Mouse (Mus musculus): ENCODE data around the gene Dok3.

Gene Dok3

GRCm38 (mm10) chr13:55507877-55508276, 21.2 kb downstream of the Dok3 start:
- no peak for DNase-seq (ENCODE audit: low spot score)

GRCm38 (mm10) chr13:55506697-55507096, 22.4 kb downstream of the Dok3 start:
- DNase-seq (ENCODE audit: low spot score): no peak

GRCm38 (mm10) chr13:55505810-55506209, 23.3 kb downstream of the Dok3 start:
- no peak for DNase-seq (ENCODE audit: low spot score)

- DNase-seq (ENCODE audit: low spot score): no peak
Observed at GRCm38 (mm10) chr13:55504390-55504789, 24.7 kb downstream of the Dok3 start.

- no peak for DNase-seq (ENCODE audit: low spot score)
Observed at GRCm38 (mm10) chr13:55502405-55502804, 26.7 kb downstream of the Dok3 start.

- DNase-seq (ENCODE audit: low spot score): no peak
Observed at GRCm38 (mm10) chr13:55500575-55500974, 28.5 kb downstream of the Dok3 start.

GRCm38 (mm10) chr13:55498906-55499305, 30.2 kb downstream of the Dok3 start:
- no peak for DNase-seq (ENCODE audit: low spot score)

- DNase-seq (ENCODE audit: low spot score): no peak
Observed at GRCm38 (mm10) chr13:55496661-55497060, 32.4 kb downstream of the Dok3 start.

- DNase-seq (ENCODE audit: low spot score): no peak
Observed at GRCm38 (mm10) chr13:55495702-55496101, 33.4 kb downstream of the Dok3 start.

GRCm38 (mm10) chr13:55494883-55495621, 34.0 kb downstream of the Dok3 start:
- DNase-seq (ENCODE audit: low spot score): no peak

GRCm38 (mm10) chr13:55494257-55494656, 34.8 kb downstream of the Dok3 start:
- DNase-seq (ENCODE audit: low spot score): no peak

GRCm38 (mm10) chr13:55487578-55488498, 41.3 kb downstream of the Dok3 start, which contains the start of gene Dbn1:
TSS of gene Dbn1 (minus strand) at chr13:55488111.
- DNase-seq (ENCODE audit: low spot score): no peak

- DNase-seq (ENCODE audit: low spot score): no peak
Observed at GRCm38 (mm10) chr13:55486916-55487577, 42.0 kb downstream of the Dok3 start.

GRCm38 (mm10) chr13:55486029-55486794, 42.9 kb downstream of the Dok3 start:
- DNase-seq (ENCODE audit: low spot score): no peak

GRCm38 (mm10) chr13:55484520-55485088, 44.5 kb downstream of the Dok3 start:
- DNase-seq (ENCODE audit: low spot score): no peak

GRCm38 (mm10) chr13:55483593-55483992, 45.5 kb downstream of the Dok3 start:
- no peak for DNase-seq (ENCODE audit: low spot score)

GRCm38 (mm10) chr13:55483071-55483470, 46.0 kb downstream of the Dok3 start:
- DNase-seq (ENCODE audit: low spot score): no peak

GRCm38 (mm10) chr13:55482542-55482941, 46.6 kb downstream of the Dok3 start:
- DNase-seq (ENCODE audit: low spot score): no peak

GRCm38 (mm10) chr13:55479929-55480328, 49.2 kb downstream of the Dok3 start:
- no peak for DNase-seq (ENCODE audit: low spot score)

GRCm38 (mm10) chr13:55479008-55479407, 50.1 kb downstream of the Dok3 start:
- DNase-seq (ENCODE audit: low spot score): no peak

- DNase-seq (ENCODE audit: low spot score): no peak
Observed at GRCm38 (mm10) chr13:55478036-55478435, 51.1 kb downstream of the Dok3 start.

Measured in testis, postnatal 14 days (tissue).